Mouse (Mus musculus) liver, adult 2 months (tissue): ENCODE measurements around the gene Tnfrsf25.

Experiments
- CTCF ChIP-seq: fragments of 200-500 bp; IDR thresholded peaks from 2 replicates; pipeline ENCODE4 v1.5.1; 2011; ENCODE audit warnings: low read depth, low read length, control low read depth
- POLR2A ChIP-seq: fragments of 200-500 bp; IDR thresholded peaks from 2 replicates; pipeline ENCODE4 v1.6.1; 2011; ENCODE audit warnings: low read length, control low read depth; ENCODE audit not compliant: insufficient read depth; ENCODE audit errors: extremely low read depth

DNA sequence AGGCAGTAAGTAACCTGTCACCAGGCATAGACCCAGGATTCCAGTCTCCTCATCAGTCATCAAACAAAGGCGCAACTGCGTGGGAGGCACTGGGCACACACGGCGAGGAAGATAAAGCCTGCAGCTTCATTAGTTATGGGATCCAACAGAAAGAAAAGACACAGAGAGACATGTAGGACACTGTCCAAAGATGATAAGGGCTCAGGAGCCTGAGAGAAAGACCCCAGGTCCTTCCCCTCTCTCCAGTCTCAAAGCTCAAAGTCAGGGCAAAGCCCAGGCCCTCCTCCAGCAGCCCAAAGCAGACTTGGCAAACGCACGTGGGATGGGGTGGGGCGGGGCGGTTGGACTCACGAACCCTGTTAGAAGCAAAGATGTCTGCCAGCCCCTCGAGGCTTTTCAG lies 29.7 kb downstream of the Tnfrsf25 start:
- TF ChIP-seq CTCF, result no peak
- no peak for TF ChIP-seq POLR2A
